Mouse (Mus musculus) lung, postnatal 14 days (tissue): ENCODE measurements at regions not wholly inside any gene's neighbourhood (a gene's known extent, or its start where the extent isn't known, plus 50 kb on each side); places are given as distances from the start of the nearest gene placed in this dataset.
A peak's percentile ranks its signal among the peaks of the same experiment; 100 is the strongest.

Experiments used
- DNase-seq: peaks from one replicate; pipeline ENCODE4 v3.0.0; 2021

DNA sequence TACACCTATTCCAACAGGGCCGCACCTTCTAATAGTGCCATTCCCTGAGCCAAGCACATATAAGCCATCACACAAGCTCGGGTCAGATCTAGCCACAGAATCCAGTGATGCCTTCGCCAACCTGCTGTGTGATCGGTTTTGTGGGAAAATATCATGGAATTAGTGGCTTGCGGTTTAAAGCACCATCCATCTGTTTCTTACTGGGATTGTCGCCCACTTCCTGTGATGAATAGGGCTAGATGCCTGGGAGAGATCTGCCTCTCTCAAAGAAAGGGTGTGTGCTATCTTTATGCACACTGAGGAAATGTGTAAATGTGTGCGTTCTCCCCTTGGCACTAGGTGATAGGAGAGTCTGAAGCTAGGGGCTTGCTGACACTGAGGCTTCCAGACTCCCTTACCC, 154.5 kb upstream of the Smim23 start:
- DNase-seq: no peak

DNA sequence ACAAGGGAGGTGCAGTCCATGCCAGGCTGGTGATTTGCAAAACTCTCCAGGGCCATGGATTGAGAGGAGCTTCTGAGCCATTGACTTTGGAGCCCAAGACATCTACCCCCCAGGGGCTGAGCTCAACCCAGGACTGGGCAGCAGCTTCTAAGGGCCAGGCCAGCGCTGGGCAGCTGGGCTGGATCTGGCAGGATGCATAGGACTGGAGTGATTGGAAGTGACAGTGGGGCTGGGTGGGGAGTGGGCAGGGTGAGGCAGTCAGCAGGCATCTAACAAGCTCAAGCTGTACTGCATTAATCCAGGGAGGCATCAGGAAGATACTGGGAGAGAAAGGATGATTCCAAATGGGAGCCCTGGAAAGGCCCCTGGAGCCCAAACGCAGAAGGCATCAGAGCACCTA, 152.2 kb upstream of the Smim23 start:
- no peak for DNase-seq

DNA sequence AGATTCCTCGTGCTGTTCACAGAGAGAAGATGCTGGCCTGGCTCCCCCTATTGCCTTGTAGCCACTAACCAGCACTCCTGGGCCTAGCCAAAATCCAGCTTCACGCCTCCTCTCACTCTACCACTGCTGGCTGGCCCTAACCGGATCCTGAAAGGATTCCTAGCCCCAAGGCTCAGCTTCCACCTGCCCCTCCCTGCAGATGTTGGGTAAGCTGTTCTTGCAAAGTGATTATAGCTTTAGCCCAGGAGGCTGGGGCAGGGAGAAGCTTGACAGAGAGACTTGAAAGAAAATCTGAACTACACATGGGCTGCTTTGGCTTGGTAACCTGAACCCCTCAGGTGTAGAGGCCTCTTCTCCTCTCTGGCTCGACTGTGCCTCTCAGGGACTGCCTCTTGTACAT, 149.0 kb upstream of the Smim23 start:
- no peak for DNase-seq

DNA sequence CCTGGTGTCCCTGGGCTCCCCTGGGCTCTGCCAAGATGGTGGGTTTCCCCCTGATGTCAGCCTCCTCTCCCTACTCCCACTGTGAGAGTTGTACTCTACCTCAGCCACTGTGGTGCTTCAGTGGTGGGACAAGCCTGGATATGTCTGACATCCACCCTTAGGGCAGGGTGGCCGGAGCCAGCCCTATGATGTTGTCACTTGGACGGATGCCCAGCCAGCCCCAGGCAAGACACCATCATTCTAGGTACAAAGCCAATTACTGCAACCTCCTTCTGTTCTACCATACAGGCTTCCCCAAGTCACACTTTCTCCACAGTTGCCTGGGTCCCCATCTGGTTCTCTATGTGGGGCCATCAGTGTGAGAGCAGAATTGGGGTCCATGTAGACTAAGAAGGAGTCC, 141.0 kb upstream of the Smim23 start:
- no peak for DNase-seq

DNA sequence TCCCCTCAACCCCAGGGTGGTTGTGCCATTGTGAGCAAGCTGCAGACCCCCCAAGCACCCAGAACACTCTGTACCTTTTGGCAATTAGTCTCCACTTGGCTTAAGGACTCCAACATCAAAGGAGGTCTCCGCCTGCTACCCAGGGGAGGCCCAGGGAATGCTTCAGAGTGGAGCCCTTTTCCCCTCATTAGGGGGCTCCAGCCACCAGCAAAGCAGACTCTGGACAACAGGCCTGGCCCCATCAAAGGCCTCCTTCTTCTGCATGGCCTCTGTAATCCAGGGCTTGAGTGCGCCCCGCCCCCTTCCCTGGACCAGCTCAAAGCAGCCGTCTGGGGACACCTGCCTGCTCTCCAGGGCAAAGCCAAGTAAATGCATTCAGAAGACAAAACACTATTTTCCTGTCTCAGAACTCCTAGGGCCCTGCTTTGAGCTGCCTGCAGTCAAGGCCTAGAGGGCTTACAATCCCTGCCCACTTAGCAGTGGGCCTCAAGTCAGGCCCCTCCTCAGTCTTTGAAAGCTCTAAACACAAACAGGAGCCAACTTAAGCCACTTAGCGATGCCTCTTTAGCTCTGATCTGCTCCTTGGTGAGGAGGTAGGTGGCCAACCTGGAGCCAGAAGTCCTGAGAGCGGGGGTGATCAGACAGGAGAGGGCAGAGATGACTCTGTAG, 139.4 kb upstream of the Smim23 start:
- no peak for DNase-seq

DNA sequence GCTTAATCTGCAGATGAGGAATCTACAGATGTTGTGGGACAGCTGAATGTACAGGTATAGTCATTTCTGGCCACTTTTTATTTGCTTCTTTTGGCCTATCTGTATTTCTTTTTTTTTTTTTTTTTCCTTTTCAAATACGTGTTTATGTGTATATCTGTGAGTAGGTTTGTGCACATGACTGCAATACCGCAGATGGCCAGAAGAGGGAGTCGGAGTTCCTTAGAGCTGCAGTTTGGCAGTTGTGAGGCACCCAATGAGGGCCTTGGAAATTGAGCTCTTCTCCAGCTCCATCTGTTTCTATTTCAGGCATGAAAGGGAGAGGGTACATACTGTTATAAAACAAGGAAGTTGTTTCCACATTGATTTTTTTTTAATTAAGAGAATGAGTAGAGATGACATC, 137.2 kb upstream of the Smim23 start:
- DNase-seq: no peak

DNA sequence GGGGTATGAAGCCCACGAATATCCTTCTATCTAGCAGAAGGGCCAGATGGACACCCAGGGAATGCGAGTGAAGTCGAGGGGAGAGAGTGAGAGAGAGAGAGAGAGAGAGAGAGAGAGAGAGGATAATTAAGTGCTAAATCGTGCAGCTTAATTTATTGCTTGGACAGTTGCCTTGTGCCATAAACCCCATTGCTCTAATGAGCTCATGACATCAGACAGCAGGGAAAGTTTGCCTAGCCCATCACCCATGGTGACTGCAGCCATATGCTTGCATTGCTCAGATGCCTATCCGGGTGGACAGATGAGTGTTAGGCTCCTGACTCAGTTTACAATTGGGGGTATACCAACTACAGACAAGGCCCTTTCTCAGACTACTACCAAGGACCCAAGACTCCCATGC, 134.6 kb upstream of the Smim23 start:
- no peak for DNase-seq

DNA sequence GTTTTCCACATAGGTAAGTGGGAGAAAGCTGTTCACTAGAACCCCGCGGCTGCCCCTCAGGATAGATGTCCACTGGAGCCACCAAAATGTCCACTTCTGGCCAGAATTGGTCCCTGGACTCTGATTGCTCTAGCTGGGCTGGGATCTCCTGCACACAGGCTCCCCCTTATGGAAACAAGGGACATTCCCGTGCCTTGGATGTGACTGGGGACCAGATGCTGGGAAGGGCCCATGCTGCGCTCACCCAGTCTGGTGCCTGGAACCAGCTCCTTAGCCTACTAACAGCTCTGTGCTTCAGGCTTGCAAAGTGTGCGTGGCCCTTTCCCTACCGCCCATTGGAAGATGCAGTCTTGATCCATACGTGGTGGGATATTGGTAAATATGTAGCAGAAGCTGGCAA, 132.6 kb upstream of the Smim23 start:
- DNase-seq: peak; percentile 46

DNA sequence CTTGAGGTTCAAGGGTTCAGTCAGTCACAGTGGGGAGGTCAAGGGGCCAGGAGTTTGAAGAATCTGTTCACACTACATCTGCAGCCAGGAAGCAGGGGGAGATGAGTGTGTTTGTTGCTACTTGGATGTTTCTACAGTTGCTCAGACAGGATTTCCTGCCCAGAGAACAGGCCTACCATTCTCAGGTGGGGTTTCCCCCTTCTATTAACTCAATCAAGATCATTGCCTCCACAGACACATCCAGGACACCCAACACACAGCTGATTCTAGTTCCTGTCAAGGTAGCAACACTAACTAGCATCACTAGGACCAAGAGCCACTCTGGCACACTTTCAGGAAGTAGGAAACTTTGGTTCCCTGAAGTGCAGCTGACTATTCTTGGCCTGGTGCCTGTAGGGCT, 127.9 kb upstream of the Smim23 start:
- no peak for DNase-seq

DNA sequence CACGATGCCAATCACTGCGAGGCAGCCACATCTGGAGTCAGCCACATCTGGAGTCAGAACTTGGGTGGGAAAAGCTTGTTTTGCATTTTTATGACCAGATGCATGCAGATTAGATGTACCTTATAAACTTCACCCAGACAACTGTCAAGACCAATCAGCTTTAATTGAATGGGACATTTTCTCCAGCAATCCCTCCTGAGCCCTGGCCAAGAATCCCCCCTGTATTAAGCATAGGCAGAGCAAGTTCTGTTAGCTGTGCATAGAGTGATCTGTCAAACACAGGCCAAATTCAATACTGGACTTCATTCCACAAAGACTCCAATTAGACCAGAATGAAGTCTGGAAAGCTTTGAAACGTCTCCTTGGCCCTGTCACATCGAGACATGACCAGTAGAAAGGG, 123.7 kb upstream of the Smim23 start:
- DNase-seq: no peak

DNA sequence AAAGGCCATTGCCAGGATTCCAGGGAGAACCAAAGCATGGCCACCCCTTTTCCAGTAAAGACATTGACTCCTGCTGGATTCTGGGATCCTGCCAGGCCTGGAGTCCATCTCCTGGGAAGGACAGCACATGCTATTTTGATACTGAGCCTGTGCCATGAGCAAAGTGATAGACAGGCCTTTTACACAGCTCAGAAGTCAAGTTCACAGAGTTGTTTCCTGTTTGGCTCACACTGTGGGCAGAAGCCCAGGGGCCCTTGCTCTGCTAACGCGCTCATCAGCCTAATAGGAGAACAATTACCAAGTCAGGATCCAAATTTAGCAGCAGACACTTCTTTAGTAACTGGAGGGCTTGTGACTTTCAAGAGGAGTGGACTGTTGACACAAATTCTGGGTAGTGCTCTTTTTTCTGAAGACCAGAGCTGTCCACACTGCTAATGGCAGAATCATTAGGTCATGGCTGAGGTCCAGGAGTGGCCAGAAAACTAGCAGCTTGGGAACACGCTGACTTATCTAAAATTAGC, 122.1 kb upstream of the Smim23 start:
- no peak for DNase-seq

DNA sequence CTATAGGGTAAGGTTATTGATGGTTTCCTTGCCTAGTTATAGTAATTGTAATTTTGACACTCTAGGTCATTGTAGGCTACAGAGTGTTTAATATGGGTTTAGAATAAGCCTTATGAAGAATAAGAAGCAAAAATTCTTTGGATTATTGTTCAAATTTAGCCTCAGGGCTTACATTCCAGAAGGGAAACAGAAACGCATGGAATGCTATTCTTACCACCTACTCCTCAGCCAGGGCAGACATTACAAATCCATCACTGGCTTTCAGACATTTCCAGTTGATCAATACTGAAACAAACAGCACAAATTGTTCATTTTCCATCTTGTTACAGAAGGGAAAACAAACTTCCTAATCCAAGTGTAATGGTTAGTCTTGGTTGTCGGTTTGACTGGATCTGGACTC, 120.7 kb upstream of the Smim23 start:
- DNase-seq: no peak

DNA sequence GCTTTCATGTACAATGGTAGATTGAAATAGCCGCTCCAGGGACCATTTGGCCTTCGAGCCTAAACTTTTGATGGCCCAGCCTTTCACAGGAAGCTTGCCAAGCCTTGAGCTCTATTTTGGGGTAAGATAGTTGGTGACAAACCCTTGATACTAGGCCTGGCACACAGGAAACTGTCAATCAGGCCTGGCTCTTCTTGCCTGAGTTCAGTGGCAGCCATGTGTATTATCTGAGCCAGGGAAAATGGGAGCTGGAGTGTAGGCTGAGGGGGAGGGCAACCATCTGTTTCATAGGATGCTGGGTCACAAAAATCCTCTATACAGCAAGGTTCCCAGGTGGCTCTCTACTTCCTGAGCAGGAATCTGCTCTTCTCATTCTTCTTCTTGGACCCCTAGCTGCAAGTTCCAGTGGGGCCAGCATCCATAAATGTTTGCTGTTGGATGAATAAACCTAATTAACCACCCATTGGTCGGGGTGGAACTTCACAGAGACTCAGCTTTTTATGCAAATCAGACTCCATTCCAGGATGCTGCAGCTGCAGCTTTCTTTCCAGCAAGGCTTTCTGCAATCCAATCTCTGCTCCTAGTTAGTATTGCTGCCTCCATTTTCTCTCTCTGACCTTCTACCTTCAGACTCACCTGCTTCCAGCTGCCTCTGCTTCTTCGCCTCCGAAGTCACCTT, 117.1 kb upstream of the Smim23 start:
- no peak for DNase-seq

DNA sequence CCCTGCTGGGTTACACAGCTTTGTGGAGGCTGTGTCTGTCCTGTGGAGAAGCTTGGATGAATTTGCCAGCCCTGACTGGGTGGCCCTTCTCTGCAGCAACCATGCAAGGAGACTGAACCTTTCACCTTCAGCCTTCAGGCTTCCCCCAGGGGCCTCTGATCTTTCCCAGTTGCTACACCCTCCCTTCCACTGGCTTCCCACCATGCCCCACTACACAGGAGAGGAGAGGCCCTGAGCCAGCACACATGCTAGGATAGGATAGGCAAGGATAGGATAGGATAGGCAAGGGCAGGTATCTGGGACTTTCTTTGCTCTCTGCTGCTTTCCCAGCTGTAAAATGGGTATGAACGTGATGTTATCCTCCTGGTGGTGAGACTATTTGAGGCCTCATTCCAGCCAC, 114.7 kb upstream of the Smim23 start:
- no peak for DNase-seq

DNA sequence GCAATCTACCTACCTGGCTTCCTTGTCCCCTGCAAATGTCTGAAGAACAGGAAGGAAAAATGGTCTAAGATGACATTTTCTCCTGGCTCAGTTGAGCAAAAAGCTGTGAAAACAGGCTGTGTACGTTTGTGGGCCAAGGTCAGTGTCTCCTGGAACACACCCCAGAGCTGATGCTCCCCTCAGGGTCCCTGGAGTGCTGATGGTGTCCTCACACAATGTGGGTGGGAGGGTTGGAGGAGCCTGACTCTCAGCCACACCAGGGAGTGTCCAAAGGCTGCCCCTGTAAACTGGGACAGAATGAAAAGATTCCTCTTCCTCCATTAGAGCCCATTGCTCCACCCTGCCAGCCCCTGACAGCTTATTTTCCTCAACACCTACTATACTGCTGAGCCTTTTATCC, 112.8 kb upstream of the Smim23 start:
- DNase-seq: no peak

DNA sequence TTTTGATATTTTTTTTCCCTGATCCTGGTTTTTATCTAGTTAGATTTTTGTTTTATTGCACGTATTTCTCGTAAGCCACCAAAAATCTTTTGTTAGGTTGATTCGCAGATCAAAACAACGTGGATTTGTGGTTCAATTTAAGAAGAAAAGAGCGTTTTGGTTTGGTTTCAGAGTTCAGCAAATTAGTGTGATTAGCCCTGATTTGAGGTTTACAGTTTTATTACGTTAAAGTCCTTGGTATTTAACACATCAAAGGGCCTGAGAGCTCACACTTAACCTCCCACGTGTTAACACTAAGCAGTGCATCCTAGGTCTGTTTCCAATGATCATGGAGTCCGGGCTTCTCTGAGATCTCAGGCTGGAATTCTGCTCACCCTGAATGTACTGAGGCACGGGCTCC, 107.5 kb upstream of the Smim23 start:
- DNase-seq: no peak

DNA sequence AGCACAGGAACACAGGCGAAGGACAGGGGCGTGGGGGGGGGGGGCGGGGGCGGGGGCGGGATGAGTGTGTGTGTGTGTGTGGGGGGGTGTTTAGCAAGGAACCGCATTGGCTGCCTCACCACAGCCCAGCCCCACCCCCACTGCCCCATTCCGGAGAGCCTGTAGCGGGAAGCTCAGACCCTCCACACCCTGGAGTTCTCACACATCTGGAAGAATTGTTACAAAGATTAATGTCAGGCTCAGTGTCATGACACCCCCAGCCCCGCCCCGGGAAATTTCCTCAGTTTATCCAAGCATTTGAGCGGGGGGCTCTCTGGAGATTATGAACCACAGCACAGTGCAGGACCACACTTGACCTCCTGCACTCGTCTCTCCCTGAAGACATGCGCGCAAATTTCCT, 106.6 kb upstream of the Smim23 start:
- DNase-seq: no peak

DNA sequence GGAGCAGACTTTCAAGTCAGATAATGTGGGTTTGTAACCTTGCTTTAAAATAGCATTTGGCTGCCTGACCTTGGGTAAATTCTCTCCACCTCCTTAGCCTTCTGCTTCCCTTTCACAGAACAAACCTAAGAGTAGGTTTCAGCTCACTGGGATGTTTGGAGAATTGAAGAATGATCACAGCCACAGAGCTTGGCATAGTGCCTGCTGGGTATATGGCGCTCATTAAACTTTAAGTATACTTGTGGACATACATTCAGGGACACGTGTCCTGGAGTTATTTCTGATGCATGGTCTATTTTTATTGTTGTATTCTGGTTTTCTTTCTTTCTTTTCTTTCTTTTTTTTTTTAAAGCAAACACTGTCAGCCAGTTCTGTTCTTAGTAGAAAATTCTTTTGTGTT, 104.4 kb upstream of the Smim23 start:
- no peak for DNase-seq

DNA sequence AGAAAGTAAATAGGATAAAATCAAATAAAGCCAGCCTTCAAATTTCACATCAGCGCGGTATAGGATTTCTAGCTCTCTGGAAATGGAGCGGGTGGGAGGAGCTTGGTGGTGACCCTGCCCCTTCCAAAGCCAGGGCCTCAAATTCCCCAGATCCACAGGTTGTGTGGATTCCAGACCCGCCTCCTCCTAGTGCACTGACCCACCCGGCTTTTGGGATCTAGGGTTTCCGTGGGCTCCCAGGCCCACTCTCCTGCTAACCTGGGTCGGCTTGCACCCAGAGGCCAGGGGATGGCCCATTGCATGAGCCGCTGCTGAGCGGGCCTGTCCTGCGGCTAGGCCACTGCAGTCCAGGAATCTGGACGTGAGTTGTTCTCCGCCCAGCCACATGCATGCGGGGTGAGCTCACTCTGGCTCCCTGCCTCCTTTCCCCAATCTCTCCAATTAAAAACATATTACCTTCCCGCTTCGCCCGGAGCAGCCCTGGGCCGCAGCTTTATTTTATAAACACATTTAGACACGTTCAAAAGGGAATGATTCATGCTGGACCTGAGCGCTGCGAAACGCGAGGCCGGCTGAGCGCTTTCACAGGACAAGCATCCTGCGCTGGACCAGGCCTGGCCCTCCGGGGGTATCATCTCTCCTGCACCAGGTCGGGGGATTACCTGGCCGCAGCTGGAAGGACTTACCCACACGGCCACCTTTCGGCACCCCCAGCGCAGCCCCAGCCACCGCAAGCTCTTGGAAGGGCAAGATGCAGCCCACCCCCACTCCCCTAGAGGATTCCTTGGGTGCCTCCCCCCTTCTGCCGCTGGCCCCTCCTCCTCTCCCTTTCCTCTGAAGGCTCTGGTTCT, 101.2 kb upstream of the Smim23 start:
- DNase-seq: peak; percentile 50

DNA sequence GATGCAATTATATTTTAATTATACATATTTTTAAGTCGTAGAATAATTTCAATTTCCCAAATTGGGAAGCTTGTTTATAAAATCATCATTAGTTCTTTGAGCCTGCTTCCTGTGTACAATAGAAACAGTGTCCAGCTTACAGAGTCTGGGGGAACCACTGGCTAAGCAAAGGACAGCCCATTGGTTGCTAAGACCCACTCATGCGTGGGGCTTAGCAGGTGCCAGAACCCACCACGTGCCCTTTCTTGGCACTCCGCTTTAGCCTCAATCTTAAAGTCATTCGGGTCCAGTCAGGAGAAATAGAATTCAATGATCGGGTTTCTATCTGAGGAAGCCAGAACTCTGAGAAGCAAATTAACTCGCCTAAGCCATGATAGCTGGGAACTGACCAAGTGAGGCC, 100.5 kb upstream of the Smim23 start:
- no peak for DNase-seq

DNA sequence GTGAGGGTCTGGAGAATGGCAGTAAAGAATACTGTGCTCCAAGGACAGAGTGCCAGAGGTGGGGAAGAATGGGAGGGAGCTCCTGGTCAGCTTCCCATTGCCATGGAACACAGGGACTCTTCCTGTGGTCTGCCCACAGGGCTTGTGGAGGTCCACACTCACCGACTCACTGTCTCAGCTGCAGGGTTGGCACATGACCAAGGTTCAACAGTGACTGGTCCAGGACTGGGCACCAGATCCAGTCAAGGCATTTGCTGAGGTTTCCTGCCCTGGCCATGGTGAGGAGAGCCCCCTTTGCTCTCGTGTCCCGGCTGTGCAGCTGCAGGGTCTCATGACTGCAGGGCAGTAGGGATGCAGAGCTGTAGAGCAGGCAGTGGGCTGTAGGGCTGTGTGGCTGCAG, 88.7 kb upstream of the Smim23 start:
- DNase-seq: no peak

DNA sequence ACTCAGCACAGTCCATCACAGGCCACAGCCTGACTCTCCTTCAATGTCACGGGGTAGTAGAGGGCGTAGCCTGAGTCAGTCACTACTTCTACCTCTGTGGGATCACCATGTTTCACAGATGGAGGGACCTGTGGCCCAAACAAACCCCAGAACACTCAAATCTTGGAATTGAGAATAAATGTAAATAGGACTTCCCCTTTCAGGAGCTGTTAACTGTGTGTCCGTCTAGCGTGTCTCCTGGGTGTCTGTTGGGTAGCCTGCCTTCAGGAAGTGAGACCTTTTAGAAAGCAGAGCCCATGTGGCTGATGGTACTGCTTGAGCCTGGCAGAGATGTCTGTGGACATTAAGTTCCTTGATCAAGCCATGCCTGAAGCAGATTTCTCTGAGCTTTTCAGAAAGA, 87.4 kb upstream of the Smim23 start:
- DNase-seq: no peak

DNA sequence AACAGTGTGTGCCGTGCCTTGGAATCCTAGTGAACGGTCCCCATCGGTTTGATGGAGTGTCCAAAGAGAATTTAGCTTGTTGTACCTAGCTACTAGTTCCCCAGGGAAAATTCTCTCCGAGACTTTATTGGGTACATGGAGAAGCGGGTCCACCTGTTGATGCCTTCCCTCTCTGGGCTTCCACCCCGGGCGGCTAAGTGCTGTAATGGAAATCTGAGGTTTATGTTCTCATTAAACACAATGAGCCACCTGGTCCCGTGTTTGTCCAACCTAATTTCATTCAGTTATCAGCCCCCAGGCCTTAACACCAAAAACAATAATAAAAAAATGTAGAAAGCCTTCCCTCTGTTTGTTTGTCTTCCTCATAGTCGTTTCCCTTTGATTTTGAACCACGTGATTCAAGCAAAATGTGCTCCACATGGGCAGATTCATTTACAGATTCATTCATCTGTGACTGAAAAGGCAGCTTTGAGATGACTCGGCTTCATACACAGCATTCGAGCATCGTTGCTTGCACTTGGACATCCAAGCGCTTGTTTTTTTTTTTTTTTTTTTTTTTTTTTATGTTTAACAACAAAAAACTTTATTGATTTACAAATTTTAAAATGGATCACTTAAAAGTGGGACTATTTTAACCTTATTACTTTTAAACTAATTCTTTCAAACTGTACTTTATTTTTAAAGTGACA, 84.5 kb upstream of the Smim23 start:
- DNase-seq: no peak
